Mouse (Mus musculus) kidney, adult 2 months (tissue): ENCODE data around the gene Lsm7.

Experiments used
- CTCF ChIP-seq: fragments of 200-500 bp; conservative IDR thresholded peaks from 2 replicates; pipeline ENCODE4 v1.5.1; 2011; ENCODE audit warnings: low read depth, mild to moderate bottlenecking, control low read depth, low read length, moderate library complexity, mixed read lengths; ENCODE audit not compliant: insufficient read depth, insufficient read length
- POLR2A ChIP-seq: fragments of 200-500 bp; IDR thresholded peaks from one replicate; pipeline ENCODE4 v1.6.1; 2011; ENCODE audit warnings: low read depth, low read length, control low read depth

- no peak for TF ChIP-seq CTCF
- TF ChIP-seq POLR2A, result no peak
Observed at GRCm38 (mm10) chr10:80871581-80871980, 16.6 kb upstream of the Lsm7 start, which contains the start of gene Tmprss9.
